Mouse (Mus musculus) lung, postnatal 0 days (tissue): ENCODE results near the gene Lmo7. TPM values are rescaled to one million over a fixed set of nuclear protein-coding genes. Genes with fewer than 3 reads are reported as not detected.

Source experiments
- ATAC-seq: fragments of 200-750 bp; cut with Nextera tagmentation; 2 replicates; pipeline ENCODE4 v1.8.0; 2017; ENCODE audit warnings: moderate library complexity
- DNase-seq: peaks from one replicate; pipeline ENCODE4 v3.0.0-alpha.2; 2016; ENCODE audit warnings: low spot score
- H3K27ac ChIP-seq: fragments of 300-500 bp; sonication (generic); 2 replicates; pipeline ENCODE4 v1.5.1; 2014; ENCODE audit warnings: antibody characterized with exemption, mild to moderate bottlenecking, low read length, mixed read lengths
- H3K27me3 ChIP-seq: fragments of 300-500 bp; sonication (generic); replicated peaks from 2 replicates; pipeline ENCODE4 v1.6.1; 2014; ENCODE audit warnings: low read length, mixed read lengths; ENCODE audit not compliant: insufficient read depth
- H3K36me3 ChIP-seq: fragments of 300-500 bp; sonication (generic); 2 replicates; pipeline ENCODE4 v1.6.1; 2014; ENCODE audit warnings: low read length, mixed read lengths; ENCODE audit not compliant: insufficient read depth
- H3K4me1 ChIP-seq: fragments of 300-500 bp; sonication (generic); 2 replicates; pipeline ENCODE4 v1.6.1; 2014; ENCODE audit warnings: antibody characterized with exemption, low read depth, low read length, mixed read lengths; ENCODE audit not compliant: insufficient read depth
- H3K4me2 ChIP-seq: fragments of 300-500 bp; sonication (generic); replicated peaks from 2 replicates; pipeline ENCODE4 v1.6.1; 2014; ENCODE audit warnings: low read depth, mild to moderate bottlenecking, low read length, moderate library complexity, mixed read lengths
- H3K4me3 ChIP-seq: fragments of 300-500 bp; sonication (generic); 2 replicates; pipeline ENCODE4 v1.5.1; 2014; ENCODE audit warnings: low read depth, low read length
- H3K9ac ChIP-seq: fragments of 300-500 bp; sonication (generic); replicated peaks from 2 replicates; pipeline ENCODE4 v1.6.1; 2014; ENCODE audit warnings: low read depth, mild to moderate bottlenecking
- H3K9me3 ChIP-seq: fragments of 300-500 bp; sonication (generic); 2 replicates; pipeline ENCODE4 v1.6.1; 2016; ENCODE audit warnings: low read length, mixed read lengths
- CTCF ChIP-seq: IDR thresholded peaks from 2 replicates; pipeline ENCODE4 v1.5.1; 2016; ENCODE audit warnings: antibody characterized with exemption, mild to moderate bottlenecking
- EP300 ChIP-seq: IDR thresholded peaks from 2 replicates; pipeline ENCODE4 v1.6.1; 2016; ENCODE audit warnings: antibody characterized with exemption, mild to moderate bottlenecking, control low read depth
- WGBS: fragments of 180-500 bp; shearing (Covaris S2); extraction: QIAGEN DNeasy Blood & Tissue Kit; methylation state at CpG from one replicate; pipeline ENCODE4 v1.1.7; 2014; 5-methylcytosine and 5-hydroxymethylcytosine counted together
- polyA plus RNA-seq: library from polyadenylated mRNA; unstranded; fragments of >200 nt; fragmentation: Nextera tagmentation; extraction: Ambion mirVana; gene quantifications from 2 replicates; pipeline ENCODE4 v1.2.1, GENCODE M21; 2015

Lmo7 gene
- polyA plus RNA-seq, 1 experiment from 2014 or later = 125 TPM

DNA sequence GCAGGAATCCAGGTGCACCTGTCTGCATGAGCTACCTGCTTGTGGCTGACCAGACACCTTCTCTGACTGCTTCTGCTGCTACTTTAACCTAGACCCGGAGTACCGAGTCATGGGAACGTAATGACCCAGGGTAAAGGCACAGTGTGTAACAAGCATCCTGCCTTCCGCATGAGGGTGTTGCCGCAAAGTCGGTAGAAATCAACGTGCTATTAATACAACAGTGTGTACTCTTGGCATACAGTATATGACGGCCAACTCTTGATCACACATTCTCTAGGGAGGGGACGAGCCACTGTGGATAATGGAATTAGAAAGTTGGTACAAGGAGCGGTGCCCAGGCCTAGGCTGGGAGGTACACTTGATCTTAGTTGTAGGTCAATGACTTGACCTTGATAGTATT, 156.6 kb downstream of the Lmo7 start:
- Histone ChIP-seq H3K9ac (no peak overlapping the region), H3K4me2 (no peak overlapping the region)

DNA sequence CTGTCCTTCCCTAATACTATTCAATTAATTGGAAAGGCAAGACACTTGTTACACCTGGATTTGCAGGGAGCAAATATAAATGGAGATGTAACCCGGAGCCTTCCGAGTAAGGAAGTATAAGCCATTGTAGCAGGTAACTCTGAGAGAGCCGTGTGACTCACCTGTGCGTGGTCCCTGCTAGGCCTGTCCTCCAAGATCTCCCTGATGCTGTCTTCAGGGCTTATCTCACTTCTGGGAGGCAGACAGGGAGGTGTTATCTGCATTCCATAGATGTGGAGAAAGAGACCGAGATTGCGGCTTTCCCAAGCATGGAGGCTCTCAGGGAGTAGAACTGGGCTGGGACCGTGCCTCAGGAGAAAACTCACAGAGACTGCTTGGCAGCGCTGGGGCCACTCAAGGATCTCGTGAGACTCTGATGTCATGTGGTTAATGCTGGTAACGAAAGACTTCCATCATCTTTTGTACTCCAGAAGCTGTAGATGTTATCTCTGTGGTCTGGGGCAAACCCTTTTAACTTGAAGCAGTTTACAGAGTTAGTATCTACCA, 162.2 kb downstream of the Lmo7 start:
- H3K4me3 ChIP-seq = no peak overlapping the region
- WGBS = 56% methylated on average over 10 of the region's 10 CpGs
- H3K9me3 ChIP-seq = no peaks in the 10 kb centered on the region
- peak; percentile 40 for ATAC-seq
- no peak for TF ChIP-seq CTCF
- no peak for TF ChIP-seq EP300
- H3K9ac ChIP-seq = no peak overlapping the region
- no peaks in the 10 kb centered on the region for H3K27me3 ChIP-seq
- no peaks in the 10 kb centered on the region for H3K36me3 ChIP-seq
- H3K4me1 ChIP-seq = no peaks in the 10 kb centered on the region
- no peak for DNase-seq
- H3K4me2 ChIP-seq = no peak overlapping the region
- H3K27ac ChIP-seq = no peak overlapping the region

More for the DNA sequence above, 156.6 kb downstream of the Lmo7 start:
- TF ChIP-seq CTCF (no peak), EP300 (no peak)
- peaks cover 5% of the 10 kb centered on the region for H3K36me3 ChIP-seq
- no peaks in the 10 kb centered on the region; the same call in 1 of the 2 replicates for H3K4me1 ChIP-seq
- WGBS = 91% methylated on average over 10 of the region's 10 CpGs
- no peaks in the 10 kb centered on the region for H3K27me3 ChIP-seq
- H3K27ac ChIP-seq = no peak overlapping the region
- H3K4me3 ChIP-seq = no peak overlapping the region
- ATAC-seq = peak; percentile 34
- DNase-seq = no peak
- H3K9me3 ChIP-seq = no peaks in the 10 kb centered on the region

DNA sequence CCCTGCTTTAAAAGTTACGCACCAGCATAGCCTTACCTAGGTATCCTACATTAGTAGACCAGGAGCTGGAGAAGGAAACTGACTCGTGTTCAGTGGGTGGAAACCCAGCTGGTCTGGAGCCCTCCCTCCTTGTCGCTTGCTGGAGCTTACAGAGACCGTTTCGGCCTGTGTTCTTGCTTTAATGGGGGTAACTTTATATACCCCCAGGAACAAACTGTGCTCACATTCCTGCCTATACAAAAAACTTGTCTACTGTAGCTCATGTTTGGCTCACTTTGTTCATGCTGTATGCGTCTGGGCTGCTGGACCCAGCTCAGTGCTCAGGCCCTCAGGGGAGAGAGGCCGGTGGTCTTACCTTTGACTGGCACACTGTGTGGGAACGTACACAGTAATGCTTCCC, 162.7 kb downstream of the Lmo7 start:
- Histone ChIP-seq H3K4me3 (no peak overlapping the region), H3K27me3 (no peaks in the 10 kb centered on the region), H3K9ac (no peak overlapping the region), H3K27ac (no peak overlapping the region), H3K4me2 (no peak overlapping the region), H3K36me3 (no peaks in the 10 kb centered on the region), H3K9me3 (no peaks in the 10 kb centered on the region), H3K4me1 (no peaks in the 10 kb centered on the region)
- WGBS = 85% methylated on average over 8 of the region's 8 CpGs
- DNase-seq (no peak), ATAC-seq (no peak)
- TF ChIP-seq CTCF = no peak
- TF ChIP-seq EP300 = no peak

DNA sequence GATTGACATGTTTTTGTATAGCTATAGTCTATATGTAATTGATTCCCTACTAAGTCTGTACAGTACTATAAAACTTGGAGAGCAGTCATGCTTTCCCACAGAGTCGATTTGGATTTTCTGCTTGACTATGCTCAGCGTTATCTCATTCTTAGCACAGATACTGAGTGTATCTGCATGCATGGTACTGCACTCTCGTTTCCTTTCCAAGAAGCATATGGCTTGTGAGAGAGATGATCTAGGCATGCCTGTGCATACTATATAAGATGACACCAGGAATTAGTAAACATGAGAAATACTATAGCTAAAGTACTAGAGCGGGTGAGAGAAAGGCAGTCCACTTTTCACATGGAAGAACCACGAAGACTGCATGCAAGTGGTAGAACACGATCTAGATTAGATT, 163.5 kb downstream of the Lmo7 start:
- 89% methylated on average over 6 of the region's 6 CpGs for WGBS
- Histone ChIP-seq H3K27ac (no peak overlapping the region), H3K36me3 (no peaks in the 10 kb centered on the region), H3K4me1 (no peaks in the 10 kb centered on the region), H3K9me3 (no peaks in the 10 kb centered on the region), H3K27me3 (no peaks in the 10 kb centered on the region), H3K4me3 (no peak overlapping the region), H3K4me2 (no peak overlapping the region), H3K9ac (no peak overlapping the region)
- TF ChIP-seq EP300 = no peak
- no peak for TF ChIP-seq CTCF
- ATAC-seq (no peak), DNase-seq (no peak)

DNA sequence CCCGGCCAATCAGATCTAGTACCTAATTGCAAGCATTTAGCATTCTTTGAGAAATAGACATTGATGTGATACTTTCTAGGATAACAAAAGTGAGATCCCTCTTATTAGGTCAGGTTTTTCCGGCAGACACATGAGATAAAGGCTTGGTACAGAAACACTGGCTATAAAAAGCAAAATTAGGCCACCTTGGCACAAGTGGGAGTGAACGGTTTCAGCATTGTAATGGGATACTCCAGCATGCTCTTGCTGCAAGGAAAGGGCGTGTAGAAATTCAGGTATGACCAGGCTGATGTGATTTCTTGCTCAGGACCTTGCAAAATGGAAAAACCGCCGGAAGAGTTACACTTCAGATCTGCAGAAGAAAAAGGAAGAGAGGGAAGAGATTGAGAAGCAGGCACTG, 168.5 kb downstream of the Lmo7 start:
- Histone ChIP-seq H3K36me3 (no peaks in the 10 kb centered on the region), H3K27ac (no peak overlapping the region), H3K4me3 (no peak overlapping the region), H3K4me1 (no peaks in the 10 kb centered on the region), H3K27me3 (no peaks in the 10 kb centered on the region), H3K4me2 (no peak overlapping the region), H3K9me3 (no peaks in the 10 kb centered on the region), H3K9ac (no peak overlapping the region)
- DNase-seq (no peak), ATAC-seq (no peak)
- 61% methylated on average over 6 of the region's 6 CpGs for WGBS
- TF ChIP-seq CTCF (no peak), EP300 (no peak)

DNA sequence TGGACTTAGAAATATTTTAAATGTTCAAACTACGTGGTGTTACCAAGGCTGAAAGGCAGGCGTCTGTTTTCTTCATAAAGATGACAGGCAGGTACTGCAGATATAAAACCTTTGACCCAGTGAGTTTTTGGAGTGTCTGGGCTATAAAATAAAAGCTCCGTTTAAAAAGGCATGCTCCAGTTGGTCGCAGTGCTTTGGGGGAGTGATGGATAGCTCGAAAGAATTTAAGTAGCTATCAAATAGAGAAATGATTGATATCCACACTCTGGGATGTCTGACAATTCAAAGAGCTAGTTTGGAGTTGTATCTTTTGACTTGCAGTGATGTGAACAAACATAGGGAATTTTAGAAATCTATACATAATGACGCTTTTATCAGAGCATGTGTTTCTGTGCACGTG, 171.7 kb downstream of the Lmo7 start:
- H3K27ac ChIP-seq = no peak overlapping the region
- H3K4me2 ChIP-seq = no peak overlapping the region
- no peak overlapping the region for H3K4me3 ChIP-seq
- H3K4me1 ChIP-seq = no peaks in the 10 kb centered on the region
- H3K36me3 ChIP-seq = no peaks in the 10 kb centered on the region
- 39% methylated on average over 7 of the region's 7 CpGs for WGBS
- H3K9me3 ChIP-seq = no peaks in the 10 kb centered on the region
- TF ChIP-seq EP300 = no peak
- no peak for TF ChIP-seq CTCF
- DNase-seq (no peak), ATAC-seq (no peak)
- H3K27me3 ChIP-seq = no peaks in the 10 kb centered on the region
- H3K9ac ChIP-seq = no peak overlapping the region

DNA sequence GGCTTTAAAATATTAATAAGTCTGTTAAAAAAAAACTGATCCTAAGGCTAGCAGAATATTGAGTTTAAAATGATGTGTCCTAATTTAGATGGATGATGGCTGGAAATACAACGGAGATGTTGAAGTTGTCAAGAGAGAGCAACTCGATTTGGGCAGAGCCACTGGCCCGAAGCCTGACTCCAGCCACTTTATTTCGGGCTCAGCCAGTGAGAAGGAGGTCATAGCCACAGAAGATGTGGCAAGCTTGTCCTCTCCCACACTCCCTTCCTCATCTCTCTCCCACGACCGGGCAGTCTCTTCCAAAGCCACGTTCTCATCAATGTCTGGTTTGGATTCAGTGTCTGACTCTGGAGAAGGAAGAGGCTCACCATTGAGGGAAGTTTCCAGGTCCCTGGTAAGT, 172.2 kb downstream of the Lmo7 start:
- H3K36me3 ChIP-seq = no peaks in the 10 kb centered on the region

More for the DNA sequence above, 172.2 kb downstream of the Lmo7 start:
- no peak for ATAC-seq
- 67% methylated on average over 7 of the region's 7 CpGs for WGBS
- DNase-seq = no peak
- no peak overlapping the region for H3K27ac ChIP-seq
- H3K9me3 ChIP-seq = no peaks in the 10 kb centered on the region
- TF ChIP-seq CTCF (no peak), EP300 (no peak)
- H3K4me3 ChIP-seq = no peak overlapping the region
- H3K27me3 ChIP-seq = no peaks in the 10 kb centered on the region
- no peaks in the 10 kb centered on the region for H3K4me1 ChIP-seq
- no peak overlapping the region for H3K9ac ChIP-seq
- H3K4me2 ChIP-seq = no peak overlapping the region
